Mouse (Mus musculus) left cerebral cortex, postnatal 10 days (tissue): ENCODE measurements around the gene Myom3. TPM values are rescaled to one million over a fixed set of nuclear protein-coding genes. Genes with fewer than 3 reads are reported as not detected.

Experiments used
- DNase-seq, 2 experiments: peaks; one replicate each; pipeline ENCODE4 v3.0.0; 2021 to 2022; ENCODE audit warnings: low spot score in 2 of 2, mixed read lengths in 1 of 2; ENCODE audit errors: extremely low spot score in 1 of 2
- intact Hi-C: fragments of 180-260 bp; cut with DNase I; formaldehyde crosslinking; loops from one replicate; pipeline ENCODE4 v1.15.1; 2025
- total RNA-seq, 2 experiments: library from RNA; stranded (reverse); gene quantifications; 2 replicates each; pipeline ENCODE4 v1.2.3; 2021

Gene Myom3
- total RNA-seq, 2 experiments from 2014 or later: 1.2 to 1.6 TPM

- intact Hi-C loops: no loop called here
- no peak for DNase-seq
Observed at GRCm38 (mm10) chr4:135839293-135840011, 79.9 kb downstream of the Myom3 start.

GRCm38 (mm10) chr4:135844400-135844799 is 84.9 kb downstream of the Myom3 start:
- no peak for DNase-seq
- intact Hi-C loops: no loop called here

- DNase-seq: no peak
- intact Hi-C loops: no loop called here
Observed at GRCm38 (mm10) chr4:135847581-135847980, 88.1 kb downstream of the Myom3 start.

- DNase-seq: peak; percentile 66 to 81
- intact Hi-C loops: no loop called here
Observed at GRCm38 (mm10) chr4:135850411-135851095, 91.0 kb downstream of the Myom3 start.

GRCm38 (mm10) chr4:135851942-135852341 is 92.4 kb downstream of the Myom3 start:
- no peak for DNase-seq
- intact Hi-C loops: no loop called here

- intact Hi-C loops: no loop called here
- no peak for DNase-seq
Observed at GRCm38 (mm10) chr4:135853987-135854546, 94.6 kb downstream of the Myom3 start.

- intact Hi-C loops: no loop called here
- DNase-seq: no peak
Observed at GRCm38 (mm10) chr4:135854630-135855029, 95.1 kb downstream of the Myom3 start.

GRCm38 (mm10) chr4:135855080-135855479 is 95.6 kb downstream of the Myom3 start:
- DNase-seq: no peak
- intact Hi-C loops: no loop called here

- intact Hi-C loops: no loop called here
- peak; percentile 94 to 98 for DNase-seq
Observed at GRCm38 (mm10) chr4:135855536-135856222, 96.2 kb downstream of the Myom3 start, which contains the start of gene Srsf10. Gene Srsf10 (plus strand): TSS chr4:135855747.

- intact Hi-C loops: loop anchor here (1.0 kb wide), 1 partner anchor 16 kb away; no protein-coding TSS in a partner anchor
- peak; percentile 49 to 89 for DNase-seq
Observed at GRCm38 (mm10) chr4:135856223-135857091, 96.9 kb downstream of the Myom3 start.

- intact Hi-C loops: loop anchor here (1.0 kb wide), 1 partner anchor 15 kb away; no protein-coding TSS in a partner anchor
- DNase-seq: no peak
Observed at GRCm38 (mm10) chr4:135857597-135858186, 98.2 kb downstream of the Myom3 start.

Other genes with a start within 250 kb of the Myom3 start
- under 1 TPM; 0.36 to 0.62 TPM for gene Grhl3, start 186.1 kb upstream of the Myom3 start, total RNA-seq
- gene Ifnlr1, start 73.4 kb upstream of the Myom3 start, total RNA-seq: under 1 TPM; 0.24 to 0.26 TPM
- under 1 TPM; 0.57 to 0.69 TPM for gene Il22ra1, start 31.5 kb upstream of the Myom3 start, total RNA-seq
- gene Srsf10, start 96.0 kb downstream of the Myom3 start, total RNA-seq: 10 to 100 TPM; 70.1 to 74.8 TPM
- 10 to 100 TPM; 47.1 to 47.9 TPM for gene Pnrc2, start 114.1 kb downstream of the Myom3 start, total RNA-seq
- under 1 TPM in 1 of 2 experiments, not detected in 1; 0.11 TPM for gene Cnr2, start 135.7 kb downstream of the Myom3 start, total RNA-seq
- 10 to 100 TPM; 46.8 to 47.9 TPM for gene Fuca1, start 161.0 kb downstream of the Myom3 start, total RNA-seq
- gene Hmgcl, start 186.7 kb downstream of the Myom3 start, total RNA-seq: 10 to 100 TPM; 30.5 to 31.9 TPM
- 10 to 100 TPM; 28.0 to 29.7 TPM for gene Gale, start 204.0 kb downstream of the Myom3 start, total RNA-seq
- 10 to 100 TPM; 94.0 to 95.0 TPM for gene Lypla2, start 212.9 kb downstream of the Myom3 start, total RNA-seq
- 10 to 100 TPM; 58.4 to 63.8 TPM for gene Pithd1, start 227.5 kb downstream of the Myom3 start, total RNA-seq